Mouse (Mus musculus) lung, adult 2 months (tissue): ENCODE results near the gene Dpp6.

ENCODE experiments used
- CTCF ChIP-seq: fragments of 200-500 bp; IDR thresholded peaks from 2 replicates; pipeline ENCODE4 v1.5.1; 2011; ENCODE audit warnings: mild to moderate bottlenecking, low read length, control low read depth; ENCODE audit not compliant: insufficient read depth
- POLR2A ChIP-seq: fragments of 200-500 bp; IDR thresholded peaks from 2 replicates; pipeline ENCODE4 v1.6.1; 2011; ENCODE audit warnings: low read depth, mild to moderate bottlenecking, control low read depth, low read length, borderline replicate concordance; ENCODE audit errors: extremely low read depth

- TF ChIP-seq CTCF (no peak), POLR2A (no peak)
Observed at GRCm38 (mm10) chr5:27126034-27126433, 309.0 kb downstream of the Dpp6 start.
